Mouse (Mus musculus): ENCODE measurements at regions not wholly inside any gene's neighbourhood (a gene's known extent, or its start where the extent isn't known, plus 50 kb on each side); places are given as distances from the start of the nearest gene placed in this dataset.

- DNase-seq: no peak
Measured at GRCm38 (mm10) chr5:46083293-46083692, 225.9 kb upstream of the Lcorl start.

GRCm38 (mm10) chr5:46073744-46074143, 216.3 kb upstream of the Lcorl start:
- no peak for DNase-seq

GRCm38 (mm10) chr5:46073136-46073535, 215.7 kb upstream of the Lcorl start:
- DNase-seq: peak in 1 of 2 experiments; percentile 1

- DNase-seq: no peak
Measured at GRCm38 (mm10) chr5:46059910-46060309, 202.5 kb upstream of the Lcorl start.

- DNase-seq: no peak
Measured at GRCm38 (mm10) chr5:46054850-46055249, 197.4 kb upstream of the Lcorl start.

- no peak for DNase-seq
Measured at GRCm38 (mm10) chr5:46042684-46043348, 185.4 kb upstream of the Lcorl start.

GRCm38 (mm10) chr5:46033008-46033676, 175.7 kb upstream of the Lcorl start:
- peak; percentile 69 to 82 for DNase-seq

GRCm38 (mm10) chr5:46032206-46032605, 174.8 kb upstream of the Lcorl start:
- DNase-seq: no peak

- no peak for DNase-seq
Measured at GRCm38 (mm10) chr5:46024138-46024537, 166.7 kb upstream of the Lcorl start.

- DNase-seq: no peak
Measured at GRCm38 (mm10) chr5:46023456-46023855, 166.0 kb upstream of the Lcorl start.

GRCm38 (mm10) chr5:46022047-46022422, 164.6 kb upstream of the Lcorl start:
- no peak for DNase-seq

GRCm38 (mm10) chr5:46021398-46022046, 164.1 kb upstream of the Lcorl start:
- DNase-seq: no peak

GRCm38 (mm10) chr5:46020175-46020574, 162.8 kb upstream of the Lcorl start:
- no peak for DNase-seq

GRCm38 (mm10) chr5:46007446-46007845, 150.0 kb upstream of the Lcorl start:
- DNase-seq: no peak

- DNase-seq: no peak
Measured at GRCm38 (mm10) chr5:46006691-46007090, 149.3 kb upstream of the Lcorl start.

- no peak for DNase-seq
Measured at GRCm38 (mm10) chr5:46006228-46006627, 148.8 kb upstream of the Lcorl start.

- no peak for DNase-seq
Measured at GRCm38 (mm10) chr5:46005631-46006030, 148.2 kb upstream of the Lcorl start.

- DNase-seq: no peak
Measured at GRCm38 (mm10) chr5:46002011-46002410, 144.6 kb upstream of the Lcorl start.

GRCm38 (mm10) chr5:45957766-45958165, 100.4 kb upstream of the Lcorl start:
- no peak for DNase-seq

GRCm38 (mm10) chr5:45943970-45944369, 86.6 kb upstream of the Lcorl start:
- no peak for DNase-seq

GRCm38 (mm10) chr5:45932970-45933369, 75.6 kb upstream of the Lcorl start:
- no peak for DNase-seq

GRCm38 (mm10) chr5:45931252-45931651, 73.8 kb upstream of the Lcorl start:
- DNase-seq: no peak

- peak; percentile 7 to 9 for DNase-seq
Measured at GRCm38 (mm10) chr5:45925879-45926410, 68.5 kb upstream of the Lcorl start.
